Mouse (Mus musculus) olfactory bulb, adult 2 months (tissue): ENCODE measurements around the gene Asrgl1.
"Not testable (repeated sequence)": the region's sequence is repeated elsewhere in the genome, so short reads cannot be mapped to it uniquely, and the experiment has no call there.

Source experiments
- CTCF ChIP-seq: fragments of 200-500 bp; IDR thresholded peaks from 2 replicates; pipeline ENCODE4 v1.5.1; 2012; ENCODE audit warnings: low read depth, mild to moderate bottlenecking, low read length, moderate library complexity; ENCODE audit not compliant: insufficient read depth
- POLR2A ChIP-seq: fragments of 200-500 bp; IDR thresholded peaks from 2 replicates; pipeline ENCODE4 v1.6.1; 2012; ENCODE audit warnings: mild to moderate bottlenecking, low read depth, low read length, moderate library complexity; ENCODE audit not compliant: insufficient read depth

DNA sequence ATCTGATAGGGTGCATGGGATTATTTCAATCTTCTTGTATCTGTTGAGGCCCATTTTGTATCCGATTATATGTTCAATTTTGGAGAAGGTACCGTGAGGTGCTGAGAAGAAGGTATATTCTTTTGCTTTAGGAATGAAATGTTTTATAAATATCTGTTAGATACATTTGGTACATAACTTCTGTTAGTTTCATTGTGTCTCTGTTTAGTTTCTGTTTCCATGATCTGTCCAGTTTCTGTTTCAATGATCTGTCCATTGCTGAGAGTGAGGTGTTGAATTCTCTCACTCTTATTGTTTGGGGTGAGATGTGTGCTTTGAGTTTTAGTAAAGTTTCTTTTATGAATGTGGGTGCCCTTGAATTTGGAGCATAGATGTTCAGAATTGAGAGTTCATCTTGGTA lies 11.4 kb downstream of the Asrgl1 start:
- TF ChIP-seq CTCF, POLR2A: not testable (repeated sequence)
